Mouse (Mus musculus) left cerebral cortex, adult 18-20 months (tissue): ENCODE results near the gene Gm6880. TPM values are rescaled to one million over a fixed set of nuclear protein-coding genes. Genes with fewer than 3 reads are reported as not detected.
"Not testable (repeated sequence)": the region's sequence is repeated elsewhere in the genome, so short reads cannot be mapped to it uniquely, and the experiment has no call there.

ENCODE experiments used
- DNase-seq, 2 experiments: peaks; one replicate each; pipeline ENCODE4 v3.0.0; 2021 to 2022; ENCODE audit warnings: low spot score in 2 of 2, mixed read lengths in 1 of 2
- long read RNA-seq, 2 experiments: library from polyadenylated mRNA; stranded (forward); transcript quantifications; one replicate each; pipeline ENCODE4 v2.0.0; 2021
- total RNA-seq, 2 experiments: library from RNA; stranded (reverse); gene quantifications; 2 replicates each; pipeline ENCODE4 v1.2.3; 2021

Gm6880 gene
- total RNA-seq: not detected
- long read RNA-seq, experiment 1: 0 reads
- long read RNA-seq, experiment 2: 0 reads

GRCm38 (mm10) chrX:74481349-74481885 is at the start of gene Gm6880:
Gene Gm6880, minus strand, starts transcription at chrX:74481399.
- DNase-seq: not testable (repeated sequence)

- not testable (repeated sequence) for DNase-seq
These were observed 36.3 kb upstream of the Gm6880 start for GRCm38 (mm10) chrX:74517461-74517860.

GRCm38 (mm10) chrX:74497131-74497530 is 15.9 kb upstream of the Gm6880 start:
- DNase-seq: no peak

- DNase-seq: no peak
These were observed 28.4 kb downstream of the Gm6880 start for GRCm38 (mm10) chrX:74452773-74453172.

- no peak for DNase-seq
These were observed 29.9 kb downstream of the Gm6880 start for GRCm38 (mm10) chrX:74451157-74451912.

Other genes starting within 250 kb of the Gm6880 start
- gene Flna, start 231.6 kb downstream of the Gm6880 start, total RNA-seq: 10 to 100 TPM; 44.0 to 49.5 TPM
- 10 to 100 TPM; 35.3 to 39.6 TPM for gene Emd, start 226.7 kb downstream of the Gm6880 start, total RNA-seq
- gene Rpl10, start 210.6 kb downstream of the Gm6880 start, total RNA-seq: 100 to 1,000 TPM; 188 to 216 TPM
- 10 to 100 TPM; 60.4 to 62.5 TPM for gene Taz, start 199.5 kb downstream of the Gm6880 start, total RNA-seq
- 1 to 10 TPM; 3.0 to 3.3 TPM for gene Dnase1l1, start 199.1 kb downstream of the Gm6880 start, total RNA-seq
- gene Atp6ap1, start 184.3 kb downstream of the Gm6880 start, total RNA-seq: 100 to 1,000 TPM; 353 to 362 TPM
- gene Gdi1, start 176.4 kb downstream of the Gm6880 start, total RNA-seq: 100 to 1,000 TPM; 611 to 641 TPM
- 10 to 100 TPM; 26.5 to 26.8 TPM for gene Fam50a, start 168.4 kb downstream of the Gm6880 start, total RNA-seq
- gene Plxna3, start 152.3 kb downstream of the Gm6880 start, total RNA-seq: 10 to 100 TPM; 22.7 to 24.6 TPM
- gene Lage3, start 127.8 kb downstream of the Gm6880 start, total RNA-seq: 10 to 100 TPM; 20.5 to 23.9 TPM
- gene Ubl4a, start 108.2 kb downstream of the Gm6880 start, total RNA-seq: 10 to 100 TPM; 68.3 to 71.6 TPM
- gene Slc10a3, start 108.0 kb downstream of the Gm6880 start, total RNA-seq: 1 to 10 TPM; 2.7 to 3.4 TPM
- gene Fam3a, start 88.1 kb downstream of the Gm6880 start, total RNA-seq: 10 to 100 TPM; 18.2 to 19.7 TPM
- gene Ikbkg, start 88.1 kb downstream of the Gm6880 start, total RNA-seq: 10 to 100 TPM; 41.3 to 45.7 TPM
- 10 to 100 TPM; 28.3 to 37.7 TPM for gene G6pdx, start 52.2 kb downstream of the Gm6880 start, total RNA-seq
- not detected for gene Olfr1326-ps1, start 93.5 kb upstream of the Gm6880 start, total RNA-seq
- not detected for gene Olfr1325, start 111.3 kb upstream of the Gm6880 start, total RNA-seq
- under 1 TPM in 1 of 2 experiments, not detected in 1; 0.65 TPM for gene Gm5640, start 164.2 kb upstream of the Gm6880 start, total RNA-seq